Mouse (Mus musculus): ENCODE data around the gene Vmn2r63.
A peak's percentile ranks its signal among the peaks of the same experiment; 100 is the strongest.
"Not testable (repeated sequence)": the region's sequence is repeated elsewhere in the genome, so short reads cannot be mapped to it uniquely, and the experiment has no call there.

The Vmn2r63 gene

GRCm38 (mm10) chr7:42933722-42934121, at the start of gene Vmn2r63:
Vmn2r63 (minus strand) TSS chr7:42933822.
- not testable (repeated sequence) for DNase-seq (ENCODE audit: low read depth, low spot score)

DNA sequence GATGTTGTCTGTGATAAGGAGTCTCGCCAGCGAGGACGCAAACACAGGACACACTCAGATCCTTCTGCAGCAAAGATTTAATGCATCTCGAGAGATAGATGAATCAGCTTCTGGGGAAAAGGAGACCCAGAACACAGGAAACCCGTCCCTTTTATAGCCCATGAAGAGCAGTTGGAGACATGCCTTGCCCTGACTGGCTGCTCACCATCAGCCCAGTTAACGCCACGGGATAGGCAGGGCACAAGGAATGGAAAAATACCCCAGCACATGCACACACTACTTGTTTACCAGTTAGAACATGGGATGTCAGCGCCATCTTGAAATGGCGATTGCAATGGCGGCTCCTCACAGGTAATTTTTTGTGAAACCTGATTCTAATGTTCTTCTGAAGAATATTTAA, 47.1 kb upstream of the Vmn2r63 start:
- no peak for DNase-seq (ENCODE audit: low read depth, low spot score)

- no peak for DNase-seq (ENCODE audit: low read depth, low spot score)
Measured at GRCm38 (mm10) chr7:42980098-42980497, 46.5 kb upstream of the Vmn2r63 start.

GRCm38 (mm10) chr7:42965246-42965645, 31.6 kb upstream of the Vmn2r63 start:
- no peak for DNase-seq (ENCODE audit: low read depth, low spot score)

DNA sequence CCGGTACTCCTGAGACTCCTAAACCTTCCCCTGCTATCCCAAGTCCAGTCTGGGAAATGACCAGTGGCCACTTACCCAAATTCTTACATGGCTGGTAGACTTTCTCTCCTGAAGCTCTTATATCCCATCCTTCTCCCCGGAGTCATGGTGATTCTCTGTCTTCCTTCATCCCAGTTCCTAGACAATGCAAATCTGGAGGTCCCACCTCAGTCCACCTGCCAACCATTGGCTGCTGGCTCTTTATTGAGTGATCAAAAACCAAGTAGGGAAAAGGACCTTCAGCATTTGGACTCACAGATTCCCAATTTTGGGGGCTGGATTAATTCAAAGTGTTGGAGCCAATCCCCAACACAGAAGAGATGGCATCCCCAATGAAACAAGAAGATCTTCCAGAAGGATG, 35.6 kb downstream of the Vmn2r63 start:
- not testable (repeated sequence) for DNase-seq (ENCODE audit: low read depth, low spot score)

DNA sequence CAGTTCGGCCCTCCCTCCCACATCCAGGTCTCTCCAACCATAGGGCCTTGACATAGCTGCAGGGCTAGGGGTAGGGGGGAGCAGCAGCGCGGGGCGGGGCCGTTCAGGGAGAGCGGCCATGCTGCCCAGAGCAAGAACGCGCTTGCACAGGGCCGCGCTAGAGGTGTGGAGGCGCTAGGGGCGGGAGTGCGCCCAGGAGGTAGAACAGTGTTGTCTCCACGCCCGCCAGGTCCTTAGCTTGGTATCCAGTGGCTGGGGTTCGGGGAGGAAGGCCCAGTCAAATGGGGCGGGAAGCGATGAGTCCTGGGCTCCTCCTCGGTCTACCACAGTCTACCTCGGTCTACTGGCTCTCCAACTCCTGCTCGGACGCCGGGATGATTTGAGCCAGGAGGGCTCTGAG, 55.5 kb downstream of the Vmn2r63 start:
- peak; percentile 55 for DNase-seq (ENCODE audit: low read depth, low spot score)

- DNase-seq (ENCODE audit: low read depth, low spot score), result peak; percentile 48
Measured at GRCm38 (mm10) chr7:42866801-42867458, 66.7 kb downstream of the Vmn2r63 start, which contains the start of gene Gm2381. Gm2381 (minus strand) TSS chr7:42867234.
